Mouse (Mus musculus) heart, embryonic 14.5 days (tissue): ENCODE data around the gene Cenpn. TPM values are rescaled to one million over a fixed set of nuclear protein-coding genes. Genes with fewer than 3 reads are reported as not detected.

Experiments
- ATAC-seq: fragments of 200-750 bp; cut with Nextera tagmentation; 2 replicates; pipeline ENCODE4 v1.8.0; 2017; ENCODE audit warnings: low read depth, moderate TSS enrichment; ENCODE audit not compliant: insufficient number of reproducible peaks, insufficient read depth, low FRiP score
- H3K27ac ChIP-seq, 2 experiments: fragments of 200-500 bp in 1 of 2; fragments of 300-500 bp in 1 of 2; sonication (generic) in 1 of 2; replicated peaks in 1 of 2; 2 replicates each; pipeline ENCODE4 v1.5.1; 2012 to 2014; ENCODE audit warnings: low read depth in 2 of 2, low read length in 2 of 2, control low read depth in 1 of 2, mild to moderate bottlenecking in 1 of 2, mixed read lengths in 1 of 2; ENCODE audit not compliant: control insufficient read depth in 1 of 2, insufficient read depth in 1 of 2
- H3K27me3 ChIP-seq: fragments of 300-500 bp; sonication (generic); 2 replicates; pipeline ENCODE4 v1.6.1; 2014; ENCODE audit warnings: mild to moderate bottlenecking, low read length, control low read depth; ENCODE audit not compliant: control insufficient read depth, insufficient read depth
- H3K36me3 ChIP-seq: fragments of 300-500 bp; sonication (generic); 2 replicates; pipeline ENCODE4 v1.6.1; 2014; ENCODE audit warnings: mild to moderate bottlenecking, control low read depth, low read length, mixed read lengths; ENCODE audit not compliant: control insufficient read depth, insufficient read depth
- H3K4me1 ChIP-seq, 2 experiments: fragments of 200-500 bp in 1 of 2; fragments of 300-500 bp in 1 of 2; sonication (generic) in 1 of 2; 2 replicates each; pipeline ENCODE4 v1.6.1; 2012 to 2014; ENCODE audit warnings: low read length in 2 of 2, control low read depth in 1 of 2, mixed read lengths in 1 of 2; ENCODE audit not compliant: control insufficient read depth in 2 of 2, insufficient read depth in 2 of 2
- H3K4me2 ChIP-seq: fragments of 300-500 bp; sonication (generic); 2 replicates; pipeline ENCODE4 v1.6.1; 2014; ENCODE audit warnings: mild to moderate bottlenecking, low read length
- H3K4me3 ChIP-seq, 2 experiments: fragments of 200-500 bp in 1 of 2; fragments of 300-500 bp in 1 of 2; sonication (generic) in 1 of 2; 2 replicates each; pipeline ENCODE4 v1.5.1; 2012 to 2014; ENCODE audit warnings: low read length in 2 of 2, mild to moderate bottlenecking in 2 of 2, control low read depth in 1 of 2, low read depth in 1 of 2, moderate library complexity in 1 of 2; ENCODE audit not compliant: control insufficient read depth in 1 of 2, insufficient read depth in 1 of 2
- H3K9ac ChIP-seq: fragments of 300-500 bp; sonication (generic); 2 replicates; pipeline ENCODE4 v1.6.1; 2014; ENCODE audit warnings: mild to moderate bottlenecking, low read length
- H3K9me3 ChIP-seq: fragments of 300-500 bp; sonication (generic); 2 replicates; pipeline ENCODE4 v1.6.1; 2016; ENCODE audit warnings: low read length, control low read depth; ENCODE audit not compliant: control insufficient read depth
- WGBS: fragments of 180-500 bp; shearing (Covaris S2); extraction: QIAGEN DNeasy Blood & Tissue Kit; methylation state at CpG from one replicate; pipeline ENCODE4 v1.1.7; 2014; 5-methylcytosine and 5-hydroxymethylcytosine counted together
- polyA plus RNA-seq: library from polyadenylated mRNA; unstranded; fragments of >200 nt; fragmentation: Nextera tagmentation; extraction: Ambion mirVana; gene quantifications from 2 replicates; pipeline ENCODE4 v1.2.1, GENCODE M21; 2014

Cenpn gene
- polyA plus RNA-seq, 1 experiment from 2014 or later: 24.2 TPM

DNA sequence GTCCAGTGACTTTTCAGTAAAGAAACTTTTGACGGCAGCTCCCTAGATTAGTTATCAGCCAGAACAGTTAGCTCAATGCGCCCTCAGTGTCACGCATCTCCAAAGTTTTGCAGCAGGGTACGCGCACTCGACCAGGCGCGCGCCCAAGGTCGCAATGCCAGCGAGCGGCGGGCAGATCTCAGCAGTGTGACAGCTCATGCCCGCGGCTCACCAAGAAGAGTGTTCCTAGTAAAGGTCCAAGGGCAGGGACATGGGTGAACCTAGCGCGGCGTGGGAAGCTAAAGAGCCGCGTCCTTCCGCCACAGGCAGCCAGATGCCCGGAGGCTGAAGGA lies 559 bp upstream of the Cenpn start:
- ATAC-seq: peak; percentile 52
- H3K4me2 ChIP-seq: peak overlapping the region; percentile 67
- peaks cover 6 to 14% of the 10 kb centered on the region in 2 experiments for H3K4me1 ChIP-seq
- H3K4me3 ChIP-seq: peak overlapping the region; percentile 80 to 84
- no peaks in the 10 kb centered on the region for H3K9me3 ChIP-seq
- peak overlapping the region; percentile 90 to 92 for H3K27ac ChIP-seq
- H3K27me3 ChIP-seq: no peaks in the 10 kb centered on the region
- peaks cover 41% of the 10 kb centered on the region for H3K36me3 ChIP-seq
- H3K9ac ChIP-seq: peak overlapping the region; percentile 87
- under 1% methylated on average over 22 of the region's 22 CpGs for WGBS

DNA sequence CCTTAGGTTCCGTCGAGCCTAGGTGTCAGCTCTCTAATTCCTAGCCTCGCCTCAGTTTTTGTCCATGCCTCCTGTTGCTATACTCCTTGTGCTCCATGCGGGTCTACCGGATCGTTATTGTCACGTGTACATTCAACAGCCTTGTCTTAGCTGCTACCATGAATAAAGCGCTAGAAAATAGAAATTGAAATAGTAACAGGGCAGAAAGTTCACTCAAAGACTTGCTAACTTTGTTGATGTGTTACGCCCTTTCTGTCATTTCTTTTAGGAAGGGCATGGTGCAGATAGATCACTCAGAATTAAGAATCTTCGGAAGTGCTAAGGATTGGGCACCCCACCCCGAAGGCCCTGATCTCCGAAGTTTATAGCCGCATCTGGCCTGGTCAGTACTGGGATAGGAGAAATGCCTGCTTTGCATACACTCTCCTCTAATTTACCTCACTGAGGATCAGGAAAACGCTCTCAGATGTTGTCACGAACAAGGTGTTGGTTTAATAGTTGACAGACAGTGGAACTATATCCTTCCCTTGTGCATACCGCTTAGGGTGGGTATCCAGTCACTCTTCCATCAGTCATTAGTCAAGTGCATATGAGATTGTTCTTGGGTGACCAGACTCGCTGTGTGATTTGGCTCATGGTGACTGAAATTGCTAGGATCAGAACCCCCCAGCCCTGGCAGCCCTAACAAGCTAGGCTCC lies 679 bp downstream of the Cenpn start:
- Histone ChIP-seq H3K9me3 (no peaks in the 10 kb centered on the region), H3K4me2 (peak overlapping the region; percentile 67), H3K9ac (peak overlapping the region; percentile 87), H3K4me3 (peak overlapping the region; percentile 80 to 84), H3K4me1 (peaks cover 6 to 14% of the 10 kb centered on the region in 2 experiments), H3K27me3 (no peaks in the 10 kb centered on the region), H3K36me3 (peaks cover 42% of the 10 kb centered on the region), H3K27ac (peak overlapping the region; percentile 68 to 92)
- WGBS: 27% methylated on average over 17 of the region's 17 CpGs
- no peak for ATAC-seq

DNA sequence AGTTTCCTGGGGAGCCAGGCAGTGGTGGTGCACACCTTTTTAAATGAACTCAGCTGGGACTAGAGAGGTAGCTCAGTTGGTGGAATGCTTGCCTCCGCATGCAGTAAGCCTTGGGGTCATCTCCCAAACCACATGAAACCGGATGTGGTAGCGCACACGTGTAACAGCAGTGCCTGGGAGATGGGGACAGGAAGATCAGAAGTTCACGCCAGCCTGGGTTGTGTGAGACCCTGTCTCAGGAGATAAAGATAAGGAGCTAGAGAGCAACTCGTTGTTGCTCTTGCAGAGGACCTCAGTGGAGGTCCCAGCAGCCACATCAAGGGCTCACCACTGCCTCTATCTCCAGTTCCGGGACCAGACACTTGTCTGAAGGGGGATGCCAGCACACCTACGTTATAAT lies 2.0 kb downstream of the Cenpn start:
- ATAC-seq: no peak
- H3K4me1 ChIP-seq: peaks cover 6 to 14% of the 10 kb centered on the region in 2 experiments
- 81% methylated on average over 8 of the region's 8 CpGs for WGBS
- no peak overlapping the region for H3K4me3 ChIP-seq
- H3K9me3 ChIP-seq: no peaks in the 10 kb centered on the region
- no peak overlapping the region for H3K9ac ChIP-seq
- H3K4me2 ChIP-seq: no peak overlapping the region
- H3K27me3 ChIP-seq: no peaks in the 10 kb centered on the region
- peaks cover 50% of the 10 kb centered on the region for H3K36me3 ChIP-seq
- no peak overlapping the region for H3K27ac ChIP-seq

DNA sequence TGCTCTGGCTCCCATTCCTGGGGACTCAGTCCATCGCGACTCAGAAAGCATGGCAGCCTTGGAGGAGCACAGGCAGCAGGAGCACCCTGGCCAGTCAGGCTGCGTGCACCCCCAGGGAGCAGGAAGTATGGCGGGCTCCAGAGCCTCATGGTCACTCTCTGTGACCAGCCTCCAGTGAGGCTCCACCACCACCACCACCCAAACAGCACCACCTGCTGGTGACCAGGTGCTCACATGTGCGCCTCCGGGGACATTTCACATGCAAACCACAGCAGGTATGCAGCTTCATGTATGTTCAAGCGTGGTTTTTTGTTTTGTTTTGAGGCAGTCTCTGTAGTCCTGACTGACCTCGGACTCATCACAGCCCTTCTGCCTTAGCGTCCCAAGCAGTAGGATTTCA lies 6.3 kb downstream of the Cenpn start:
- no peak for ATAC-seq
- Histone ChIP-seq H3K4me1 (no peaks in the 10 kb centered on the region), H3K4me3 (no peak overlapping the region), H3K9me3 (no peaks in the 10 kb centered on the region), H3K36me3 (peaks cover 86% of the 10 kb centered on the region), H3K4me2 (no peak overlapping the region), H3K27ac (no peak overlapping the region), H3K27me3 (no peaks in the 10 kb centered on the region), H3K9ac (no peak overlapping the region)
- WGBS: 82% methylated on average over 9 of the region's 9 CpGs

DNA sequence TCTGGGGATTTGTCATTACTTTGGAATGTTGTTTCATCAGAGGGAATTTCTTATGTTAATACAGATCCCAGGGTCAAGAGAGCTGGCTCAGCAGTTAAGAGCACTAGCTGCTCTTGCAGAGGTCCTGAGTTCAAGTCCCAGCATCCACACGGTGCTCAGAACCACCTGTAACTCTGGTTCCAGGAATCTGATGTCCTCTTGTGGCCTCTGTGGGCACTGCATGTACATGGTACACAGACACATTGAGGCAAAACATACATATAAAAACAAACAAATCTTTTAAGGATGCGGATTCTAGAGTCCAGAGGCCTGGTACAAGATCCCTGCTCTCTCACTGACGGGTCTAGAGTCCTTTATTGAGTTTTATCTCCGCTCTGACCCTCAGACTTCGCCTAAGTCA lies 7.1 kb downstream of the Cenpn start:
- WGBS: 86% methylated on average over 5 of the region's 5 CpGs
- no peak for ATAC-seq
- no peak overlapping the region for H3K4me3 ChIP-seq
- peaks cover 93% of the 10 kb centered on the region for H3K36me3 ChIP-seq
- no peak overlapping the region for H3K27ac ChIP-seq
- H3K4me1 ChIP-seq: no peaks in the 10 kb centered on the region
- H3K4me2 ChIP-seq: no peak overlapping the region
- H3K9ac ChIP-seq: no peak overlapping the region
- no peaks in the 10 kb centered on the region for H3K9me3 ChIP-seq
- no peaks in the 10 kb centered on the region for H3K27me3 ChIP-seq

DNA sequence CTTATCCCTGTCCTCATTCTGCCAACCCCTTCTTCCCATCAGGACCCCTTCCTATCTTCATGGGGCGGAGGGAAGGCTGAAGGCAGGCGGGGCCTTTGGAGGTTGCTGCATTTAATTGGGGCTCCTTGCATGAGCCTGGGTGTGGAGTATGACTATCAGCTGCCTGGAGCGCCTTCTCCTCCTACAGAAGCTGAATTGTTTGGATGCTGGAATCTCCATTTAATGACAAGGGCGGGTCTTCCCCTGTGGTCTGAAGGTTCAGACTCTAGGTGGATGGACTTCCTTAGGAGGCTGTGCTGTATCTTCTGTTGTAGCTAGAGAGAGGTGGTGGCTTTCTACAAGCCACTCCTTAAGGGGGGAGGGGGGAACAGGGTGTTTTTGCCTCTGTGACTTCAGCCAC lies 13.4 kb downstream of the Cenpn start:
- H3K27me3 ChIP-seq: no peaks in the 10 kb centered on the region
- H3K36me3 ChIP-seq: peaks cover 87% of the 10 kb centered on the region
- no peak for ATAC-seq
- H3K4me2 ChIP-seq: no peak overlapping the region
- no peaks in the 10 kb centered on the region for H3K4me1 ChIP-seq
- no peak overlapping the region for H3K4me3 ChIP-seq
- 95% methylated on average over 4 of the region's 4 CpGs for WGBS
- H3K27ac ChIP-seq: no peak overlapping the region
- H3K9ac ChIP-seq: no peak overlapping the region
- H3K9me3 ChIP-seq: no peaks in the 10 kb centered on the region

DNA sequence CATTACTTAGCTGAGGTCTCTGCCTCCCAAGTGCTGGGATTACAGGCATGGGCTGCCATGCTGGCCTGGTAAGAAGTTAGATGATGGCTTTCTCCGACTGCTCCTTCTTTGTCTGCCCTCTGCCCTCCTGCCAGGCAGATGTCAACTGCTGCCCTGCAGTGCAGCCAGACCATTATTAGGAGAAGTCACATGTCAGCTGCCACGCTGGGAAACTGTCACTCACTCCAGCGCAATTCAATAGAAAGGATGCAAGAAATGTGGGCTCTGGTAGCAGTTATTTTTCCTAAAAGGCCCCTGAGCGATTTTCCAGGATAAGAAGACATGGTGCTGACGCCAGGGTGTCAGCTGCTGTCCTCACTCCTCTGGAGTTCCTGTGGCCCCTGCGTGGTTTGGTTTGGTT lies 14.0 kb downstream of the Cenpn start:
- no peak overlapping the region for H3K4me3 ChIP-seq
- no peaks in the 10 kb centered on the region for H3K27me3 ChIP-seq
- no peak overlapping the region for H3K4me2 ChIP-seq
- no peaks in the 10 kb centered on the region for H3K9me3 ChIP-seq
- no peak overlapping the region for H3K9ac ChIP-seq
- no peaks in the 10 kb centered on the region for H3K4me1 ChIP-seq
- WGBS: 75% methylated on average over 6 of the region's 6 CpGs
- ATAC-seq: no peak
- peaks cover 85% of the 10 kb centered on the region for H3K36me3 ChIP-seq
- no peak overlapping the region for H3K27ac ChIP-seq
